Mouse (Mus musculus) brain, embryonic 14.5 days (tissue): ENCODE data around the gene Nxn. TPM values are rescaled to one million over a fixed set of nuclear protein-coding genes. Genes with fewer than 3 reads are reported as not detected.

Experiments used
- DNase-seq: peaks from one replicate; pipeline ENCODE4 v3.0.0-alpha.2; 2011; ENCODE audit warnings: low read depth
- CTCF ChIP-seq: fragments of 200-500 bp; IDR thresholded peaks from 2 replicates; pipeline ENCODE4 v1.5.1; 2012; ENCODE audit warnings: inconsistent platforms, mild to moderate bottlenecking, moderate library complexity, borderline replicate concordance; ENCODE audit not compliant: insufficient read depth, insufficient read length; ENCODE audit errors: extremely low read depth
- POLR2A ChIP-seq: fragments of 200-500 bp; IDR thresholded peaks from 2 replicates; pipeline ENCODE4 v1.6.1; 2012; ENCODE audit warnings: mild to moderate bottlenecking, inconsistent platforms, borderline replicate concordance; ENCODE audit not compliant: poor library complexity, insufficient read depth, insufficient read length, severe bottlenecking; ENCODE audit errors: extremely low read depth
- polyA plus RNA-seq: library from polyadenylated mRNA; depleted of rRNA; stranded (reverse); fragments of >200 nt; gene quantifications from 2 replicates; pipeline ENCODE4 v1.2.3, GENCODE M21; 2012

Nxn gene
- polyA plus RNA-seq, 1 experiment: 40.9 TPM

DNA sequence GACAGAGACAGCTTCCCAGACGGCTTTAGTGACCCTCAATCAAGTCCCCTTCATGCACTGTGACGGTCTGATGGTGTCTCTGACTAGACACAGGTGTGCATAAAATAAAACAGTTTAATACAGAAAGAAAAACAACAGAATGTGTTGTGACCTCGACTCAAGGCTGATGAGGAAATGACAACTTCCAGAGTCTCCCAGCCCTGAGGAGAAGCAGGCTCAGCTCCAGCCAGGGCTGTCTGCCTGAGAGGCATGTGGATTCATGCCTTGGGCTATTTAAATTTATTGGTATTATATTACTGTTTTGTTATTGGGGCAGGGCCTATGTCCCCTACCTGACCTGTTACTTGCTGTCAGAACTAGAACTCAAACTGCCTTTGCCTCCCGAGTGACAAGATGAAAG, 37.5 kb downstream of the Nxn start:
- TF ChIP-seq POLR2A (no peak), CTCF (no peak)

DNA sequence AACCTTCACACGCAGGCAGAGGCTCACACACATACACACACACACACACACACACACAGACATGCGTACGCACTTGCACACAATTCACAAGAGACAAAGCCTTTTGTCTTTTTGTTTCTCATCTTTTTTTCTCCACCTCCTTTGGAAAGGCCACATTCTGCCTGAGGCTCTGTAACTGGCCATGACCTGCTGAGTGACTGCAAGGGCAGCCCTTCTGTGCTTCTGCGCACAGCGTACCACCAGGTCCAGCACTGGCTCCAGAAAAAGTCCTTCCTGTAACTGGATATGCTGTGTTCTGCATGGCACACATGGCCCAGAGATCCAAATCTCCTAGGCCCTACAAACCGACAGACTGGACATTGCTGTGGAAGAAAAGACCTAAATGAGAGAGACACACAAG, 38.7 kb downstream of the Nxn start:
- DNase-seq: no peak
- no peak for TF ChIP-seq POLR2A
- TF ChIP-seq CTCF: no peak

More for the DNA sequence above, 37.5 kb downstream of the Nxn start:
- DNase-seq: no peak

DNA sequence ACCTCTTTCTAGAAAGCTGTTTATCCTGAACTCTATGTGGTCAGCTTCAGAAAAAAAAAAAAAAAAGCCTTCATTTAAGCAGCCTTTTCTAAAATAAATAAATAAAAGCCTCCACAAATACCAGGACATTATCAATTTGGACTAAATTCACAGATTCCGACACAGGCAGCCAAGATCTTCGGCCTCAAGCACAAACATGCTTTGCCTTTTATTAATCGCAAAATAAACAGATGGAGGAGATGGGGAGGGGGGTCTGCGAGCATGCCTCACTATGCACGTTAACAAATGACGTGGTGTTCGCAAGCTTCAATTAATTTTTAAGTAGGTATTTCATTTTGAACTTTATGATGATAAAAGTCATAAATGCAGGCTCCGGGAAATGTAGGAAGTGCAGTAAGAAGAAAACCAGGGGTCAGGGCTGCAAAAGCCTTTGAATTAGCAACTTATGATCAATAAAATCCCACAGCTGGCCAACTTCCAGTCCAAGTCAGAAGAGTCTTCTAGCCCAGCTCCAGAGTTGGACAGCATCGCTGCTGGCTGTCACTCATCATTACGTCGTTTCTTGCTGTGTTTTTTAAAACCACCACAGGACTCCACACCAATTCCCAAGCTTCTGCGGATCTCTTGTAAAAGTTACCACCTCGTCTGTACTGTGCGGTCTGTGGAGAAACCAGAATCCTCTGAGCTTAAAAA, 40.2 kb downstream of the Nxn start:
- no peak for TF ChIP-seq POLR2A
- no peak for TF ChIP-seq CTCF
- peak; percentile 59 for DNase-seq

DNA sequence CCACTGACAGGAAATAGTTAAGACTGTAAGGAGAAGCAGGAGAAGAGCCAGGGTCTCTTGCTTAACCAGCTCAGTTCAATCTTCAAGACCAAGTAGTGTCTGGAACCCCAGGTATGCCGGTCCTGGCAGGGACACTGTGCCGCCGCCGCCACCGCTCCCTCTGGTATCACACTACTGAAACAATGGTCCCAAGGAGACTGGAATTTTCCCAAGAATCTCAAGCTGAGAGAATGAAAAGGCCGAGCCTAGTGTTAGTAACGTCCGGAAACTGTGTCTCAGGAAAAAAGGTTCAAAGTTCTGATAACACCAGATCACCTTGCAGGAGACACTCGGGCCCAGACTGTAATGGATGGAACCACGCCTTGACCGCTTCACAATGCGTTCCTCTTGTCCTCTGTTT, 41.5 kb downstream of the Nxn start:
- no peak for DNase-seq
- TF ChIP-seq POLR2A (no peak), CTCF (no peak)

DNA sequence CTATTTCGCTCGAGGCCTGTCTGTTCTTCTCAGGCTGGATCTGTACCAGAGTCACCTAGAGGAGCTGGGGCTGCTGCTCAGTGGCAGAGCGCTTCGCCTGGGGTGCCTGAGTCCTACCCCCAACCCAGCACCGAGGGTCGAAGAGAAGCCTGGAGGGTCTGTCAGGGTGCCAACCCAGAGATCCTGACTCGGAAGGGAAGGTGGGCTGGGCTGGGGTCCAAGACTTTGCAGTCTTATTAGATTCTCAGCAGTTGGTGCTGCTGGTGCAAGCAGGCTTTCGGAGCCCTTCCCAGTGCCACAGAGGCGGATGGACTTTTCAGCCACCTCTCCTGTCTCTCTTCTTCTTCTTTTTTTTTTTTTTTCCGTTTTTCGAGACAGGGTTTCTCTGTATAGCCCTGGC, 42.8 kb downstream of the Nxn start:
- DNase-seq: no peak
- TF ChIP-seq CTCF (no peak), POLR2A (no peak)

DNA sequence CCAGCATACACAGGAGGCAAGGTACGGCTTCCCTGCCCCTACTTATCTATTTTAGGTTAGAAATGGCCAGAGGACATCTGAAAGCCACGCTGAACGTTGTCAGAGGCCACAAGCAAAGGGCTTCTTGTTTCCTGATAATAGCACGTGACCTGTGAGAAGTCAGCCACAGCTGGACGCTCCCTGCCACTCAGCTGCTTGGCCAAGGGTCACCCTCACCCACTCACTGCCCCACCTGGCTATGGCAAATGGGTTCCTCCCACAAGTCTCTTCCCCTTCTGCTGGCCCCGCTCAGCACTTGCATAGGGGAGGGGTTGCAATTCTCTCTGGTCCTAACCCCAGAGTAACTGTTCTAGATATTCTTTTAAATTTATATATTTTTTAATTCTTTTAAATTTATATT, 43.5 kb downstream of the Nxn start:
- no peak for DNase-seq
- no peak for TF ChIP-seq CTCF

DNA sequence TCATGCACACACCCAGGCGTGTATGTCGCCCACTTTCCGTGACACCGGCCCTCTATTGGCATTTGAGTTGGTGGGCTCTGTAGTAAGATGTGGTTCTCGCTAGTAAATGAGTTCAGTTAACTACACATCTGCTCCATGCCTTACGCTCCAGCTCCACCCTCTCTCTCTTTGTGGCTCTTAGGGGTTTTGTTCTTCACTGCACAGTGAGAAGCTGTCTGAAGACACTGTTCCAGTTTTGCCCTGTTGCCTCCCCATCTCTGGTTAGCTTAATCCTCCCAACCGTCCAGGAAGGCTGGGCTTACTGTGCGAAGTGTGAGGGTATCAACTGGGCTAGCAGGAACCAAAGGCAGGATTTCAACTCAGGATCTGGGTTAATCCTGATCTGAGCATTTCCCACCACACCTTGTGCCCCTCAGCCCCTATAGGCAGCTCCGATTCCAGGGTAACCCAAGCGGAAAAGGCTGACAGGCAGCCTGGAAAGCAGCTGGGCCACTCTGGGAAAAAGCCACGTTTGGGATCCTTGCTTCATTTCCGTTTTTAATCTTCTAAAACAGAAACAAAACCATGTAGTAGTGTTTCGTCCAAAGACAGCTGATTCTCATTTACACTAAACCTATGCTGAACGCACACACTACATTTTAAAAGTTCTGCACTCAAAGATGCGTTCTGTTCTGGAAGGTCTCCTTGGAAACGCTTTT, 45.9 kb downstream of the Nxn start:
- no peak for DNase-seq
- TF ChIP-seq POLR2A (no peak), CTCF (no peak)

DNA sequence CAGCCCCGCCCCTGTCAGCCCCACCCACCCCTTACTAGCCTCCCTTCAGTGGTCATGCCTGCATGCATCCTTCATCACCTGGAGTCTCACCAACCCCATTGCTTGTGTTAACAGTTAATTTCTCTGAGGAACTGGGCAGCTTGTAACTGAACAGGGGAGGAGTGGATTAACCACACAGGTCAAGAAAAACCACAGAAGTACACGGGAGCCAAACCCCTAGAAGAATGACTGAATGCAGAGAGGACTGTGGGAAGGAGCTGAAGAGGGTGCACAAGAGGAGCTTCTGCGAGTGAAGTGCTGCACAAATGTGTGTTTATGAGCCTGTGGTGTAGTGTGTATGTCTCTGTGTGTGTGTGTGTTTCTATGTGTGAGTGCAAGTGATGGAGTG, 47.3 kb downstream of the Nxn start:
- no peak for DNase-seq
- no peak for TF ChIP-seq POLR2A
- TF ChIP-seq CTCF: no peak

DNA sequence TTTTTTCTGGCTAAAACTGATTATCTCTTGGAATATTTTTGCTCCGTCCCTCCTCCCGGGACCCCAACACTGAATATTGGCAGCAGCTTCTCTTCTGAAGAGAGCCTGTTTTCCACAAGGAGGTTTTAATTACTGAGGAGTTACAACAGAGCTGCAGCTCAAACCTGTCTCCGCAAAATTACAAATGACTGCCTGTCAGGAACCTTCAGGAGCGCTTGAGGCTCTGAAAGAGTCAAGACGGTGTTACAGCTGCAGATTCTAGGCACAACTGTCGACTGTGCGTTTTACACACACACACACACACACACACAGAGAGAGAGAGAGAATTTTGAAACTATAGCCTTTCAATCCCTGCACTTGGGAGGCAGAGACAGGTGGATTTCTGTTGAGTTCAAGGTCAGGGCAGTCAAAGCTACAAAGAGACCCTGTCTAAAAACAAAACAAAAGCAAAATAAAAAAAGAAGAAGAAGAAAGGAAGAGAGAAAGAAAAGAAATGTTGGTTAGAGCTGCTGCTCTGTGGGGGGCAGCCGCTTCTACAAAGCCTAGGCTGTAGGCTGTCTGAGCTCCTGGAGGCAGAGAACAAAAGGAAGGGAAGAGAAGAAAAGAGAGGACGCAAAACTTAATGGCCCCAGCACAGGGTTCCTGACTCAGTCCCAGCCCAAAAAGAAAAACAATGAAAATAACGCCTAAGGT, 47.9 kb downstream of the Nxn start:
- no peak for TF ChIP-seq POLR2A
- TF ChIP-seq CTCF: no peak

DNA sequence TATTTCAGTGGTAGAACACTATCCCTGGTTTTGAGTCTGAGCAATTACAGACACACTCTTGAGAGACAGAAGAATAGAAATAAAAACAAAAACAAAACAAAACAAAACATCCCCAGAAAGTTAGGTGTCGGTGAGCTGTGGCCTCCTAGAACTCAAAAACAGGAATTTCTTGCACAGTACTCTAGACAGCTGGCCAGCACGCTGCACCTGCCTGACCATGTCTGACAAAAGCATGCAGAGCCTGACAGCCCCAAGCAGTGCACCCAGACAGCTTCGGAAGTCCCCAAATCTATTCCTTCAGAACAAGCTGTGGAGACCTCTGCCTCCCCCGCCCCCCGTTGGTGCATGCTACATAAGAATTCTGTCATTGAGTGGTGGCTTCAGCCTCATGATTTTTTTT, 49.1 kb downstream of the Nxn start:
- DNase-seq: no peak
- TF ChIP-seq POLR2A (no peak), CTCF (no peak)

More for the DNA sequence above, 47.9 kb downstream of the Nxn start:
- DNase-seq: peak; percentile 73

DNA sequence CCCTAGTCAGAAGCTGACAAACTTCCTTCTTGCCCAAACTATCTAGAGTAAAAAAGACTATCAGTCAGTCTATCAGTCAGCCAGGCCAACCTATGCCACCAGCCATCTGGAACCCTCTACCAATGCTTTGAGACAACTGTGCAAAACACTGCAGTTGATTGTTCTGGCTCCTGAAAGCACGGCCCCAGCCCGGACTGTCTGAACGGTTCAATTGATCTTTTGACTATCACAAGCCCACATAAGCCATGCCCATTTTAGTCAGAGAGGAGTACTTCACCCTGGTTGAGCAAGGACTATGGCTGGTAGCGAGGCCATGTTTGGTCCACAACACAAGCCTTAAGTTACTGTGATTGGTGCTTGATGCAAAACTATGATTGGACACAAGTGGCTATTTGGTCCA, 51.4 kb downstream of the Nxn start:
- DNase-seq: no peak
- TF ChIP-seq CTCF: no peak
- no peak for TF ChIP-seq POLR2A
